Mouse (Mus musculus) right cerebral cortex, postnatal 14 days (tissue): Measurements from ENCODE around the gene Ivd.

Source experiments
- DNase-seq: peaks from one replicate; pipeline ENCODE4 v3.0.0; 2022

The Ivd gene

GRCm38 (mm10) chr2:118882840-118883679 lies 21.3 kb downstream of the Ivd start:
- peak; percentile 87 for DNase-seq

GRCm38 (mm10) chr2:118887440-118887839 lies 25.7 kb downstream of the Ivd start:
- no peak for DNase-seq

- no peak for DNase-seq
Observed at GRCm38 (mm10) chr2:118887845-118888548, 26.2 kb downstream of the Ivd start.

- DNase-seq, result no peak
Observed at GRCm38 (mm10) chr2:118891173-118891572, 29.4 kb downstream of the Ivd start.

GRCm38 (mm10) chr2:118895990-118896913 lies 34.5 kb downstream of the Ivd start:
- peak; percentile 44 for DNase-seq

GRCm38 (mm10) chr2:118896914-118897291 lies 35.1 kb downstream of the Ivd start:
- no peak for DNase-seq

- no peak for DNase-seq
Observed at GRCm38 (mm10) chr2:118897392-118897791, 35.6 kb downstream of the Ivd start.

GRCm38 (mm10) chr2:118897808-118898207 lies 36.1 kb downstream of the Ivd start:
- no peak for DNase-seq

- DNase-seq, result no peak
Observed at GRCm38 (mm10) chr2:118898771-118899170, 37.0 kb downstream of the Ivd start.

GRCm38 (mm10) chr2:118899306-118899705 lies 37.6 kb downstream of the Ivd start:
- no peak for DNase-seq

GRCm38 (mm10) chr2:118899981-118900825 lies 38.4 kb downstream of the Ivd start, which contains the start of gene Bahd1:
Gene Bahd1, plus strand, starts transcription at chr2:118900377.
- peak; percentile 59 for DNase-seq

GRCm38 (mm10) chr2:118900826-118901140 lies 39.0 kb downstream of the Ivd start:
- no peak for DNase-seq

GRCm38 (mm10) chr2:118901175-118902031 lies 39.6 kb downstream of the Ivd start:
- DNase-seq, result peak; percentile 98

GRCm38 (mm10) chr2:118902051-118903025 lies 40.6 kb downstream of the Ivd start:
- peak; percentile 37 for DNase-seq

- no peak for DNase-seq
Observed at GRCm38 (mm10) chr2:118903333-118903741, 41.6 kb downstream of the Ivd start.

- DNase-seq, result no peak
Observed at GRCm38 (mm10) chr2:118905433-118906117, 43.8 kb downstream of the Ivd start.

- DNase-seq, result no peak
Observed at GRCm38 (mm10) chr2:118906118-118906492, 44.4 kb downstream of the Ivd start.

- no peak for DNase-seq
Observed at GRCm38 (mm10) chr2:118907781-118908180, 46.0 kb downstream of the Ivd start.

- DNase-seq, result no peak
Observed at GRCm38 (mm10) chr2:118909151-118909550, 47.4 kb downstream of the Ivd start.
